Mouse (Mus musculus): ENCODE data around the gene Mettl21a. TPM values are rescaled to one million over a fixed set of nuclear protein-coding genes. Genes with fewer than 3 reads are reported as not detected.

Mettl21a gene
- polyA plus RNA-seq, 1 experiment from 2014 or later, result 20.9 TPM

DNA sequence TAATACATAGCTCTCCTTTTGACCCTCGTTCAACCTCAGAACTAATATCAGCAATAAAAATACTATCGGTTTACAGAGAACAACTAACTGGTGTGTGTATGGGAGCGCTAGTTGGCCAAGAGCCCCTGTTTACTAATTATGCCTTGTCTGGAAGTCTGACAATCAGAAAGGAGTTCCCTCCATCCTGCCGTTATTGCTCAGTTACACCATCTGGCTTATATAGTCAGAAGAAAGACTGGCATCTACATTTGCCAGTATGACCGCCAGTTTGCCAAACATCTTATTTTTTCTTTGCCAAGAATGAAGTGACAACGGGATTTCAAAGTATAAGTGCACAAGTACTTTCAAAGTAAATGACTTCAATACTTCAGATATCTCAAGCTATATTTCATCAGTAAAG lies 24.0 kb upstream of the Mettl21a start:
- no peaks in the 10 kb centered on the region for H3K9me3 ChIP-seq (ENCODE audit: control insufficient read depth, low read length)
- H3K4me3 ChIP-seq (ENCODE audit: low read depth, low read length), result no peak overlapping the region
- WGBS, result 93% methylated on average over 6 of the region's 6 CpGs
- no peak overlapping the region for H3K9ac ChIP-seq (ENCODE audit: low read length)
- H3K36me3 ChIP-seq (ENCODE audit: control insufficient read depth, insufficient read depth, low read length), result no peaks in the 10 kb centered on the region
- DNase-seq (ENCODE audit: low spot score, missing footprints) (no peak), ATAC-seq (ENCODE audit: low FRiP score) (no peak)
- H3K4me2 ChIP-seq, result no peak overlapping the region
- H3K4me1 ChIP-seq (ENCODE audit: control insufficient read depth, insufficient read depth, low read length), result no peaks in the 10 kb centered on the region
- no peaks in the 10 kb centered on the region for H3K27me3 ChIP-seq (ENCODE audit: control insufficient read depth, insufficient read depth, low read length)
- no peak overlapping the region for H3K27ac ChIP-seq (ENCODE audit: low read depth, low read length)

DNA sequence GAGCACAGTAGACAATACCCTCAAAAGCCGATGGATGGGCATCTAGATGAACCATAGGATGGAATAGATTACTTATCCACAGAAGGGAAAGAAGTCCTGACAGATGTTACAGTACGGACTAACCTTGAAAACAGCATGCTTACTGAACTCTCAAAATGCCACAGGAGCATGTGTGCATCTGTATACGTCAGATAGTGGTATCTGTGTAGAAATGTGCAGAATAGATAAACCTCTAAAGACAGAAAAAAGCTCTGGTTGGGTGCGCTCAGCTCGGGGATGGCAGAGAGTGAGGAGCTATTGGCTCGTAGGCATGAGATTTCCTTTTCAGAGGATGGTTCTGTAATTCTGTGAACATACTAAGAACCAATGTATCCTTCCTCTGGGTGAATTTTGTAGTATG lies 22.2 kb upstream of the Mettl21a start:
- H3K4me2 ChIP-seq, result no peak overlapping the region
- H3K4me3 ChIP-seq (ENCODE audit: low read depth, low read length), result no peak overlapping the region
- no peak overlapping the region for H3K27ac ChIP-seq (ENCODE audit: low read depth, low read length)
- no peaks in the 10 kb centered on the region for H3K27me3 ChIP-seq (ENCODE audit: control insufficient read depth, insufficient read depth, low read length)
- 90% methylated on average over 6 of the region's 6 CpGs for WGBS
- no peaks in the 10 kb centered on the region for H3K36me3 ChIP-seq (ENCODE audit: control insufficient read depth, insufficient read depth, low read length)
- H3K9ac ChIP-seq (ENCODE audit: low read length), result no peak overlapping the region
- no peak for ATAC-seq (ENCODE audit: low FRiP score)
- DNase-seq (ENCODE audit: low spot score, missing footprints), result no peak
- no peaks in the 10 kb centered on the region for H3K9me3 ChIP-seq (ENCODE audit: control insufficient read depth, low read length)
- H3K4me1 ChIP-seq (ENCODE audit: control insufficient read depth, insufficient read depth, low read length), result no peaks in the 10 kb centered on the region

DNA sequence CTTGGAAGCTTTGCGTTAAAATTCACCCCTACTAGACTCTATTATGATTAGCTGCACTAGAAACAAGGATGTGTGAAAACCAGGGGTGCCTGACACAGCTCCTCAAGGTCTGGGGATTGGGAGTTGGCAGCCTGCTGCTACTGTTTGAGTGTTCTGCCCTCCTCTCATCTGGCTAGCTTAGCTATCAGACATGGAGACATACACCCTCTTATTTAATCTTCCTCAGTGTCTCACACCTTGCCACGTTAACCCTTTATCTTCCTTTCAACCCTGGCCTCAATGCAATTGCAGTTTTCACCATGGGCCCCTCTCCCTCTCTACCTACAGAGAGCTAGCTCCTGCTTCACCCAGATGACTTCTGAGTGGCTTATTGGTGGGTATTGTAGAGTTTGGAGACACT lies 18.6 kb upstream of the Mettl21a start:
- ATAC-seq (ENCODE audit: low FRiP score) (no peak), DNase-seq (ENCODE audit: low spot score, missing footprints) (no peak)
- Histone ChIP-seq H3K27me3 (ENCODE audit: control insufficient read depth, insufficient read depth, low read length) (no peaks in the 10 kb centered on the region), H3K36me3 (ENCODE audit: control insufficient read depth, insufficient read depth, low read length) (no peaks in the 10 kb centered on the region), H3K4me3 (ENCODE audit: low read depth, low read length) (no peak overlapping the region), H3K4me1 (ENCODE audit: control insufficient read depth, insufficient read depth, low read length) (no peaks in the 10 kb centered on the region), H3K9ac (ENCODE audit: low read length) (no peak overlapping the region), H3K27ac (ENCODE audit: low read depth, low read length) (no peak overlapping the region), H3K4me2 (no peak overlapping the region), H3K9me3 (ENCODE audit: control insufficient read depth, low read length) (no peaks in the 10 kb centered on the region)
- 69% methylated on average over 2 of the region's 2 CpGs for WGBS

GRCm38 (mm10) chr1:64633237-64633636 lies 16.2 kb upstream of the Mettl21a start:
- Histone ChIP-seq H3K9me3 (ENCODE audit: control insufficient read depth, low read length) (no peaks in the 10 kb centered on the region), H3K4me1 (ENCODE audit: control insufficient read depth, insufficient read depth, low read length) (no peaks in the 10 kb centered on the region), H3K4me3 (ENCODE audit: low read depth, low read length) (no peak overlapping the region), H3K27me3 (ENCODE audit: control insufficient read depth, insufficient read depth, low read length) (no peaks in the 10 kb centered on the region), H3K27ac (ENCODE audit: low read depth, low read length) (no peak overlapping the region), H3K36me3 (ENCODE audit: control insufficient read depth, insufficient read depth, low read length) (no peaks in the 10 kb centered on the region), H3K9ac (ENCODE audit: low read length) (no peak overlapping the region), H3K4me2 (no peak overlapping the region)
- no peak for ATAC-seq (ENCODE audit: low FRiP score)
- no peak for DNase-seq (ENCODE audit: low spot score, missing footprints)
- WGBS, result 84% methylated on average over 3 of the region's 3 CpGs

DNA sequence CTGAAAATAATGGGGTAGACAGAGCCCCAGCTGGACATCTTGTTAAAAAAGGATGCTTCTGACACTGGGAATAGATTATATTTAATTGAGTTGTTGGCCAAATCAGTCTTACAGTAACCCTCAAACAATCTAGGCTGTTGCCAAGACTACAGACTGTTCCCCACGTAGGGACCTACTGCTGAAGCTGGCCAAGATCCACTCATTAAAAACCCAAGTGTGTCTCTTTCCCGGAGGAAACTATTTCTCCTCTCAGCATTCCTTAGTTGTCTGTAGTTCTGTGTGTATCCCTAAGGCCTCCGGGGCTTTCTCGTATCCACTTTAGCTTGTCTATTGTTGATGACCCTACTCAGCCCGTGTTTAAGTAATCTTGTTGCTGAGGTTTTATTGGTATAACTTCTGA lies 14.5 kb upstream of the Mettl21a start:
- no peak overlapping the region for H3K27ac ChIP-seq (ENCODE audit: low read depth, low read length)
- DNase-seq (ENCODE audit: low spot score, missing footprints) (no peak), ATAC-seq (ENCODE audit: low FRiP score) (no peak)
- no peak overlapping the region for H3K4me2 ChIP-seq
- H3K27me3 ChIP-seq (ENCODE audit: control insufficient read depth, insufficient read depth, low read length), result no peaks in the 10 kb centered on the region
- H3K9ac ChIP-seq (ENCODE audit: low read length), result no peak overlapping the region
- H3K4me3 ChIP-seq (ENCODE audit: low read depth, low read length), result no peak overlapping the region
- H3K4me1 ChIP-seq (ENCODE audit: control insufficient read depth, insufficient read depth, low read length), result no peaks in the 10 kb centered on the region
- 81% methylated on average over 5 of the region's 5 CpGs for WGBS
- H3K9me3 ChIP-seq (ENCODE audit: control insufficient read depth, low read length), result no peaks in the 10 kb centered on the region
- no peaks in the 10 kb centered on the region for H3K36me3 ChIP-seq (ENCODE audit: control insufficient read depth, insufficient read depth, low read length)

DNA sequence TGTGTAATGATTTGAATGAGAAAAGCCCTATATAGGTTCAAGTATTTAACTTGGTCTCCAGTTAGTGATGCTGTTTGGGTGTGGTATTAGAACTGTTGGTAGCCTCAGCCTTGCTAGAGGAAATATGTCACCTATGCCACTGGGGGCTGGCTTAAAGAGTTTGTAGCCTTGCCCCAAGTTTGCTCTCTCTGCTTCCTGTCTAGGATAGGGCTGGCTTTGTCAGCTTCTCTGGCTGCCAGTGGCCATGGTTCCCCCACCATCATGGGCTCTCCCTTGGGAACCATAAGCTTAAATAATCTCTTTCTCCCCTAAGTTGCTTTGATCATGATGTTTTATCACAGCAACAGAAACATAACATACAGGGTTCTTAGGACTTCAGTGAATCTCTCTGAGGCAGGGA lies 8.2 kb upstream of the Mettl21a start:
- Histone ChIP-seq H3K27me3 (ENCODE audit: control insufficient read depth, insufficient read depth, low read length) (no peaks in the 10 kb centered on the region), H3K27ac (ENCODE audit: low read depth, low read length) (no peak overlapping the region), H3K9me3 (ENCODE audit: control insufficient read depth, low read length) (no peaks in the 10 kb centered on the region), H3K4me1 (ENCODE audit: control insufficient read depth, insufficient read depth, low read length) (peaks cover 4% of the 10 kb centered on the region; the same call in 1 of the 2 replicates), H3K4me2 (no peak overlapping the region), H3K36me3 (ENCODE audit: control insufficient read depth, insufficient read depth, low read length) (no peaks in the 10 kb centered on the region), H3K9ac (ENCODE audit: low read length) (no peak overlapping the region), H3K4me3 (ENCODE audit: low read depth, low read length) (no peak overlapping the region)
- ATAC-seq (ENCODE audit: low FRiP score), result no peak
- no peak for DNase-seq (ENCODE audit: low spot score, missing footprints)

GRCm38 (mm10) chr1:64623558-64624435 lies 6.8 kb upstream of the Mettl21a start:
- Histone ChIP-seq H3K36me3 (ENCODE audit: control insufficient read depth, insufficient read depth, low read length) (no peaks in the 10 kb centered on the region), H3K9ac (ENCODE audit: low read length) (no peak overlapping the region), H3K4me1 (ENCODE audit: control insufficient read depth, insufficient read depth, low read length) (peaks cover 4% of the 10 kb centered on the region; the same call in 1 of the 2 replicates), H3K4me2 (no peak overlapping the region), H3K9me3 (ENCODE audit: control insufficient read depth, low read length) (no peaks in the 10 kb centered on the region), H3K27me3 (ENCODE audit: control insufficient read depth, insufficient read depth, low read length) (no peaks in the 10 kb centered on the region), H3K27ac (ENCODE audit: low read depth, low read length) (no peak overlapping the region), H3K4me3 (ENCODE audit: low read depth, low read length) (no peak overlapping the region)
- 63% methylated on average over 12 of the region's 12 CpGs for WGBS
- ATAC-seq (ENCODE audit: low FRiP score) (no peak), DNase-seq (ENCODE audit: low spot score, missing footprints) (no peak)

DNA sequence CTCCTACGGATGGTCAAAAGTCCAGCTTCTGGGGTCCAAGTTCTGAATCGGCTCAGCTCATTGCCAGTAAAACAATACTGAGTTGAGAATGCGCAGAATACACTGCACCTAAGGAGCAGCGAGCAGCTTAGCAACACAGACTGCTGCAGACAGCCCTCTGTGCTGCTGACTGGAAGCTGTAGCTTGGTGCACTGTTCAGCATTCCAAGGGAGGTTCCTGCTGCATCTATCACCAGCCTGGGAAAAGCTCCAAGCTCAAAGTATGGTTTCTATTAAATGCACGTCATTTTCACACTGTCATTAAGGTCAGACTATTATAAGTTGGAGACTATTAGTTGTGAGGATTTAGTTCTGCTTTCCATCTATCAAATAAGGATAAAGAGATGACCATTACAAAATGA lies 4.1 kb upstream of the Mettl21a start:
- H3K27ac ChIP-seq (ENCODE audit: low read depth, low read length), result no peak overlapping the region
- no peak overlapping the region for H3K4me3 ChIP-seq (ENCODE audit: low read depth, low read length)
- no peaks in the 10 kb centered on the region for H3K36me3 ChIP-seq (ENCODE audit: control insufficient read depth, insufficient read depth, low read length)
- no peak overlapping the region for H3K9ac ChIP-seq (ENCODE audit: low read length)
- no peak overlapping the region for H3K4me2 ChIP-seq
- 92% methylated on average over 5 of the region's 5 CpGs for WGBS
- DNase-seq (ENCODE audit: low spot score, missing footprints) (no peak), ATAC-seq (ENCODE audit: low FRiP score) (no peak)
- no peaks in the 10 kb centered on the region for H3K27me3 ChIP-seq (ENCODE audit: control insufficient read depth, insufficient read depth, low read length)
- H3K4me1 ChIP-seq (ENCODE audit: control insufficient read depth, insufficient read depth, low read length), result peaks cover 9% of the 10 kb centered on the region; the same call in 1 of the 2 replicates
- H3K9me3 ChIP-seq (ENCODE audit: control insufficient read depth, low read length), result no peaks in the 10 kb centered on the region

DNA sequence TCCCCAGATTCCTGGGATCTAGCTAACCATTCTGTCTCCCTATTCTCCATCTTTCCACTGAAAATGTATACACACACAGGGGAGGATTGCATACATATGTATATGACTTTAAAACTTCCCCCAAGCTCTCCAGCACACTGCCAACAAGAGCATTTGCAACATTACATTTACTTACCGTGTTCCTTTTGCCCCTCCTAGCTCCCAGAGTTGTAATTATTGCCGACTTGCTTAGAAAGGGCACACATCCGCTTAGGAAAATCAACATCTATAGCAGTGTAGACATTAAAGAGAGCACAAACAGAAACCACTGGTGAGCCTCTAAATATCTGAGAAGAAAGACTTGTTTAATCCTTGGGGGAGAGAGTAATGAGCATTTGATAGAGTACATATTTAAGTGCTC lies 1.2 kb upstream of the Mettl21a start:
- no peaks in the 10 kb centered on the region for H3K36me3 ChIP-seq (ENCODE audit: control insufficient read depth, insufficient read depth, low read length)
- ATAC-seq (ENCODE audit: low FRiP score) (no peak), DNase-seq (ENCODE audit: low spot score, missing footprints) (peak; percentile 84)
- no peaks in the 10 kb centered on the region for H3K9me3 ChIP-seq (ENCODE audit: control insufficient read depth, low read length)
- H3K27ac ChIP-seq (ENCODE audit: low read depth, low read length), result no peak overlapping the region
- no peaks in the 10 kb centered on the region for H3K27me3 ChIP-seq (ENCODE audit: control insufficient read depth, insufficient read depth, low read length)
- peak overlapping the region; percentile 52 for H3K4me3 ChIP-seq (ENCODE audit: low read depth, low read length)
- H3K4me1 ChIP-seq (ENCODE audit: control insufficient read depth, insufficient read depth, low read length), result peaks cover 6% of the 10 kb centered on the region; the same call in 1 of the 2 replicates
- 0 out of 2 replicates have a peak overlapping the region, but pooled peaks have one; percentile 67 for H3K9ac ChIP-seq (ENCODE audit: low read length)
- 73% methylated on average over 3 of the region's 3 CpGs for WGBS
- peak overlapping the region; percentile 78 for H3K4me2 ChIP-seq
